Mouse (Mus musculus): ENCODE data around the gene Lonp2.

The Lonp2 gene

GRCm38 (mm10) chr8:86623911-86624731 is at the start of gene Lonp2:
Lonp2 (plus strand) TSS chr8:86624043.
- in situ Hi-C loops (cut with MboI) = no loop called here

- in situ Hi-C loops (cut with MboI) = no loop called here
These were observed 46.3 kb upstream of the Lonp2 start for GRCm38 (mm10) chr8:86577547-86577946.

GRCm38 (mm10) chr8:86578076-86578475 is 45.8 kb upstream of the Lonp2 start:
- in situ Hi-C loops (cut with MboI) = no loop called here

GRCm38 (mm10) chr8:86578693-86579092 is 45.1 kb upstream of the Lonp2 start:
- in situ Hi-C loops (cut with MboI) = no loop called here

- in situ Hi-C loops (cut with MboI) = loop anchor here (10.0 kb wide), 1 partner anchor 876 kb away; the partner anchor contains the start of gene Neto2
These were observed 43.4 kb upstream of the Lonp2 start, which contains the start of gene Abcc12 for GRCm38 (mm10) chr8:86580458-86580857. Abcc12 (minus strand) TSS chr8:86580686.

GRCm38 (mm10) chr8:86581921-86582331 is 41.9 kb upstream of the Lonp2 start:
- in situ Hi-C loops (cut with MboI) = loop anchor here (10.0 kb wide), 1 partner anchor 877 kb away; the partner anchor contains the start of gene Neto2

- in situ Hi-C loops (cut with MboI) = loop anchor here (10.0 kb wide), 1 partner anchor 880 kb away; the partner anchor contains the start of gene Neto2
These were observed 38.7 kb upstream of the Lonp2 start for GRCm38 (mm10) chr8:86585118-86585517.

GRCm38 (mm10) chr8:86585532-86585931 is 38.3 kb upstream of the Lonp2 start:
- in situ Hi-C loops (cut with MboI) = loop anchor here (10.0 kb wide), 1 partner anchor 881 kb away; the partner anchor contains the start of gene Neto2

GRCm38 (mm10) chr8:86586058-86586457 is 37.8 kb upstream of the Lonp2 start:
- in situ Hi-C loops (cut with MboI) = loop anchor here (10.0 kb wide), 1 partner anchor 881 kb away; the partner anchor contains the start of gene Neto2

GRCm38 (mm10) chr8:86586642-86587041 is 37.2 kb upstream of the Lonp2 start:
- in situ Hi-C loops (cut with MboI) = loop anchor here (10.0 kb wide), 1 partner anchor 882 kb away; the partner anchor contains the start of gene Neto2

- in situ Hi-C loops (cut with MboI) = loop anchor here (10.0 kb wide), 1 partner anchor 884 kb away; the partner anchor contains the start of gene Neto2
These were observed 35.5 kb upstream of the Lonp2 start for GRCm38 (mm10) chr8:86588338-86588737.

GRCm38 (mm10) chr8:86593099-86593498 is 30.7 kb upstream of the Lonp2 start:
- in situ Hi-C loops (cut with MboI) = no loop called here

GRCm38 (mm10) chr8:86594159-86594796 is 29.6 kb upstream of the Lonp2 start:
- in situ Hi-C loops (cut with MboI) = no loop called here

GRCm38 (mm10) chr8:86595671-86596070 is 28.2 kb upstream of the Lonp2 start:
- in situ Hi-C loops (cut with MboI) = no loop called here

- in situ Hi-C loops (cut with MboI) = no loop called here
These were observed 26.2 kb upstream of the Lonp2 start for GRCm38 (mm10) chr8:86597681-86598080.

- in situ Hi-C loops (cut with MboI) = no loop called here
These were observed 24.5 kb upstream of the Lonp2 start for GRCm38 (mm10) chr8:86599299-86599698.

GRCm38 (mm10) chr8:86600311-86600710 is 23.5 kb upstream of the Lonp2 start:
- in situ Hi-C loops (cut with MboI) = no loop called here

- in situ Hi-C loops (cut with MboI) = no loop called here
These were observed 20.7 kb upstream of the Lonp2 start for GRCm38 (mm10) chr8:86603174-86603573.

- in situ Hi-C loops (cut with MboI) = no loop called here
These were observed 19.2 kb upstream of the Lonp2 start for GRCm38 (mm10) chr8:86604676-86605075.

- in situ Hi-C loops (cut with MboI) = no loop called here
These were observed 10.0 kb upstream of the Lonp2 start for GRCm38 (mm10) chr8:86613798-86614197.

GRCm38 (mm10) chr8:86615095-86615769 is 8.6 kb upstream of the Lonp2 start:
- in situ Hi-C loops (cut with MboI) = no loop called here
